Mouse (Mus musculus) hindbrain, embryonic 15.5 days (tissue): Measurements from ENCODE around the gene Dcaf10. TPM values are rescaled to one million over a fixed set of nuclear protein-coding genes. Genes with fewer than 3 reads are reported as not detected.

Experiments
- microRNA-seq: library from miRNA; unstranded; fragments of <30 nt; microRNA quantifications from one replicate; pipeline ENCODE4, GENCODE M21; 2016
- polyA plus RNA-seq: library from polyadenylated mRNA; unstranded; fragments of >200 nt; fragmentation: Nextera tagmentation; extraction: Ambion mirVana; gene quantifications from 2 replicates; pipeline ENCODE4 v1.2.1, GENCODE M21; 2015

Gene Dcaf10
- polyA plus RNA-seq, 1 experiment from 2014 or later: 8.3 TPM

Small RNAs within 50 kb of the gene (microRNA-seq; reads per million reads assigned to microRNA genes)
- not detected for gene Gm25692

Other genes with a start within 250 kb of the Dcaf10 start
- gene Tomm5, start 234.0 kb upstream of the Dcaf10 start, polyA plus RNA-seq: 159 and 170 TPM in 2 replicates
- gene Frmpd1, start 157.2 kb upstream of the Dcaf10 start, polyA plus RNA-seq: 2.3 and 2.9 TPM in 2 replicates
- gene Trmt10b, start 45.0 kb upstream of the Dcaf10 start, polyA plus RNA-seq: 22.9 and 23.3 TPM in 2 replicates
- gene Exosc3, start 631 bp downstream of the Dcaf10 start, polyA plus RNA-seq: 32.9 and 34.1 TPM in 2 replicates
- 69.5 and 73.3 TPM in 2 replicates for gene Slc25a51, start 66.7 kb downstream of the Dcaf10 start, polyA plus RNA-seq
- gene Shb, start 190.4 kb downstream of the Dcaf10 start, polyA plus RNA-seq: 5.4 and 7.2 TPM in 2 replicates